Mouse (Mus musculus): ENCODE data around the gene Zfyve28. TPM values are rescaled to one million over a fixed set of nuclear protein-coding genes. Genes with fewer than 3 reads are reported as not detected.
A peak's percentile ranks its signal among the peaks of the same experiment; 100 is the strongest.

Zfyve28 gene
- total and polyA plus RNA-seq, 3 experiments: 0.65 to 1.3 (median 0.75) TPM

GRCm38 (mm10) chr5:34174021-34174420, 114.2 kb downstream of the Zfyve28 start:
- Histone ChIP-seq H3K36me3 (ENCODE audit: control insufficient read depth, insufficient read depth, low read length) (peaks cover 4% of the 10 kb centered on the region), H3K27me3 (ENCODE audit: control insufficient read depth, insufficient read depth, low read length) (no peaks in the 10 kb centered on the region), H3K27ac (no peak overlapping the region), H3K4me1 (ENCODE audit: control insufficient read depth, insufficient read depth, low read length) (peaks cover 3% of the 10 kb centered on the region; the same call in 1 of the 2 replicates), H3K79me2 (replicated peaks; ENCODE audit: control insufficient read depth, insufficient read depth, low read length) (no peaks in the 10 kb centered on the region), H3K9ac (ENCODE audit: low read depth, low read length) (no peak overlapping the region), H3K4me3 (no peak overlapping the region)
- no peak for TF ChIP-seq CTCF (IDR thresholded peaks at IDR 0.05)
- TF ChIP-seq EP300 (IDR thresholded peaks at IDR 0.05; ENCODE audit: insufficient read depth, low read depth, low read length): no peak
- TF ChIP-seq POLR2A (IDR thresholded peaks at IDR 0.05; ENCODE audit: insufficient read depth, low read depth, low read length): no peak
- intact Hi-C loops (cut with DNase I): no loop called here
- 88% methylated on average over 2 of the region's 2 CpGs for WGBS
- DNase-seq: no peak

- no peaks in the 10 kb centered on the region for H3K27me3 ChIP-seq (ENCODE audit: control insufficient read depth, insufficient read depth, low read length)
- 0 out of 2 replicates have a peak, but pooled peaks have one; percentile 9 for TF ChIP-seq POLR2A (IDR thresholded peaks at IDR 0.05; ENCODE audit: insufficient read depth, low read depth, low read length)
- TF ChIP-seq EP300 (IDR thresholded peaks at IDR 0.05; ENCODE audit: insufficient read depth, low read depth, low read length): no peak
- no peak for TF ChIP-seq CTCF (IDR thresholded peaks at IDR 0.05)
- 26% methylated on average over 4 of the region's 4 CpGs for WGBS
- H3K27ac ChIP-seq: peak overlapping the region; percentile 86
- H3K4me3 ChIP-seq: no peak overlapping the region
- no peaks in the 10 kb centered on the region for H3K79me2 ChIP-seq (replicated peaks; ENCODE audit: control insufficient read depth, insufficient read depth, low read length)
- peaks cover 7% of the 10 kb centered on the region for H3K36me3 ChIP-seq (ENCODE audit: control insufficient read depth, insufficient read depth, low read length)
- DNase-seq: no peak
- no peak overlapping the region for H3K9ac ChIP-seq (ENCODE audit: low read depth, low read length)
- intact Hi-C loops (cut with DNase I): loop anchor here (1.0 kb wide), 1 partner anchor 12 kb away; no protein-coding TSS in a partner anchor
- peaks cover 5% of the 10 kb centered on the region; the same call in 1 of the 2 replicates for H3K4me1 ChIP-seq (ENCODE audit: control insufficient read depth, insufficient read depth, low read length)
Observed at GRCm38 (mm10) chr5:34170726-34171125, 117.5 kb downstream of the Zfyve28 start.

DNA sequence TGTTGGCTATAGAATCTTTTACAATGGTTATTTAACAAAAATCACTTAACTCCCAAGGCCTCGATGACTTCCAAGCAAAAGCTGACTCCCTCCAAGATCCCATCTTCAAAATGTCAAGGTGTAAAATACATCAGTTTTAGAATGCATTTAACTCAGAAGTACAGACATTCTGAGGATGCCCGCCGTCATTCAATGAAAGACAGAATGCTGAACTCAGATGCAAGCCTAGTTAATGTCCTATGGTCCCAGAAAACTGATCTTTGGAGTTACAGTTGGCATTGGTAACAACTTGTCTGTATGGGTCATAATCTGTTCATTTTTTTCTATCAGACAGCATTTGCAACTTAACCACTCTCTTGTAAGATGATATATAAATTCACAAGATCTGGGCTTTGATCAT, 118.3 kb downstream of the Zfyve28 start:
- H3K79me2 ChIP-seq (replicated peaks; ENCODE audit: control insufficient read depth, insufficient read depth, low read length): no peaks in the 10 kb centered on the region
- peak overlapping the region; percentile 91 for H3K4me3 ChIP-seq
- no peak for DNase-seq
- 80% methylated on average over 3 of the region's 3 CpGs for WGBS
- intact Hi-C loops (cut with DNase I): loop anchor here (1.0 to 5.0 kb wide), 2 partner anchors 12 to 197 kb away; partner anchors contain the start of gene Fam193a
- no peak for TF ChIP-seq EP300 (IDR thresholded peaks at IDR 0.05; ENCODE audit: insufficient read depth, low read depth, low read length)
- no peak for TF ChIP-seq POLR2A (IDR thresholded peaks at IDR 0.05; ENCODE audit: insufficient read depth, low read depth, low read length)
- TF ChIP-seq CTCF (IDR thresholded peaks at IDR 0.05): no peak
- peaks cover 9% of the 10 kb centered on the region for H3K36me3 ChIP-seq (ENCODE audit: control insufficient read depth, insufficient read depth, low read length)
- peak overlapping the region; percentile 80 for H3K9ac ChIP-seq (ENCODE audit: low read depth, low read length)
- peak overlapping the region; percentile 86 for H3K27ac ChIP-seq
- H3K4me1 ChIP-seq (ENCODE audit: control insufficient read depth, insufficient read depth, low read length): peaks cover 5% of the 10 kb centered on the region; the same call in 1 of the 2 replicates
- no peaks in the 10 kb centered on the region for H3K27me3 ChIP-seq (ENCODE audit: control insufficient read depth, insufficient read depth, low read length)

GRCm38 (mm10) chr5:34168950-34169891, 119.0 kb downstream of the Zfyve28 start, which contains the start of the genes Poln and Haus3:
TSS of gene Poln (minus strand) at chr5:34169448.
TSS of gene Haus3 (minus strand) at chr5:34169527.
- intact Hi-C loops (cut with DNase I): loop anchor here (5.0 kb wide), 1 partner anchor 198 kb away; the partner anchor contains the start of gene Fam193a

DNA sequence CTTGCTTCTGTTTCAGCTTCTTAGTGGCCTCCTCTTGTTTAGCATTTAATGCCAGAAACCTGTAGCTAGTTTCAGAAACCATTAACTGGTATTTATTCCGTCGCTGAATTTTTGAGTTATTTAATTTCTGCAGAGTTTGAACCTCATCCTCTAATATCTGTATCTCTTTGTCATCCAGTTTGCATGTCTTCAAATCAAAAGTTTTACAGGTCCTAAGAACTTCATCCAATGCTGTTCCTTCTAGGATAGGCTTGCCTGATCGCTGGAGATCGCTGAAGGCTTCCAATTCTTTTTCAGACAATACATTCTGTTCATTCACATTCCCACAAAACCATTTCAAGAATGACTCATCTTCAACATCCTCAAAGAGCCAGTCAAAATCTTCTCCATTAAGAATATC, 120.4 kb downstream of the Zfyve28 start:
- TF ChIP-seq POLR2A (IDR thresholded peaks at IDR 0.05; ENCODE audit: insufficient read depth, low read depth, low read length) (no peak), CTCF (IDR thresholded peaks at IDR 0.05) (no peak), EP300 (IDR thresholded peaks at IDR 0.05; ENCODE audit: insufficient read depth, low read depth, low read length) (no peak)
- Histone ChIP-seq H3K4me3 (no peak overlapping the region), H3K9ac (ENCODE audit: low read depth, low read length) (no peak overlapping the region), H3K36me3 (ENCODE audit: control insufficient read depth, insufficient read depth, low read length) (peaks cover 9% of the 10 kb centered on the region), H3K79me2 (replicated peaks; ENCODE audit: control insufficient read depth, insufficient read depth, low read length) (no peaks in the 10 kb centered on the region), H3K27ac (no peak overlapping the region), H3K27me3 (ENCODE audit: control insufficient read depth, insufficient read depth, low read length) (no peaks in the 10 kb centered on the region), H3K4me1 (ENCODE audit: control insufficient read depth, insufficient read depth, low read length) (peaks cover 5% of the 10 kb centered on the region; the same call in 1 of the 2 replicates)
- 71% methylated on average over 4 of the region's 4 CpGs for WGBS
- intact Hi-C loops (cut with DNase I): loop anchor here (5.0 kb wide), 1 partner anchor 199 kb away; the partner anchor contains the start of gene Fam193a
- no peak for DNase-seq

More at GRCm38 (mm10) chr5:34168950-34169891, 119.0 kb downstream of the Zfyve28 start, which contains the start of the genes Poln and Haus3:
- Histone ChIP-seq H3K36me3 (ENCODE audit: control insufficient read depth, insufficient read depth, low read length) (peaks cover 9% of the 10 kb centered on the region), H3K27ac (peak within 1 kb of the TSS; percentile 86), H3K79me2 (replicated peaks; ENCODE audit: control insufficient read depth, insufficient read depth, low read length) (no peaks in the 10 kb centered on the region), H3K4me3 (peak within 1 kb of the TSS; percentile 91), H3K27me3 (ENCODE audit: control insufficient read depth, insufficient read depth, low read length) (no peaks in the 10 kb centered on the region), H3K9ac (ENCODE audit: low read depth, low read length) (peak within 1 kb of the TSS; percentile 99), H3K4me1 (ENCODE audit: control insufficient read depth, insufficient read depth, low read length) (peaks cover 5% of the 10 kb centered on the region; the same call in 1 of the 2 replicates)
- TF ChIP-seq POLR2A (IDR thresholded peaks at IDR 0.05; ENCODE audit: insufficient read depth, low read depth, low read length) (peak; percentile 96), CTCF (IDR thresholded peaks at IDR 0.05) (peak; percentile 33), EP300 (IDR thresholded peaks at IDR 0.05; ENCODE audit: insufficient read depth, low read depth, low read length) (0 out of 2 replicates have a peak, but pooled peaks have one; percentile 30)
- DNase-seq: peak; percentile 97 to 98
- WGBS: under 1% methylated on average over 57 of the region's 57 CpGs
